Mouse (Mus musculus) liver, embryonic 12.5 days (tissue): ENCODE results near the gene Ptprh. TPM values are rescaled to one million over a fixed set of nuclear protein-coding genes. Genes with fewer than 3 reads are reported as not detected.
"Not testable (repeated sequence)": the region's sequence is repeated elsewhere in the genome, so short reads cannot be mapped to it uniquely, and the experiment has no call there.

Experiments used
- ATAC-seq: fragments of 200-750 bp; cut with Nextera tagmentation; 2 replicates; pipeline ENCODE4 v1.8.0; 2017; ENCODE audit warnings: moderate number of reproducible peaks, mild to moderate bottlenecking, moderate library complexity
- H3K27ac ChIP-seq: fragments of 300-500 bp; sonication (generic); 2 replicates; pipeline ENCODE4 v1.5.1; 2016; ENCODE audit warnings: mild to moderate bottlenecking
- H3K27me3 ChIP-seq: fragments of 300-500 bp; sonication (generic); replicated peaks from 2 replicates; pipeline ENCODE4 v1.6.1; 2016; ENCODE audit warnings: mild to moderate bottlenecking, moderate library complexity
- H3K36me3 ChIP-seq: fragments of 300-500 bp; sonication (generic); 2 replicates; pipeline ENCODE4 v1.6.1; 2016; ENCODE audit warnings: mild to moderate bottlenecking, moderate library complexity
- H3K4me1 ChIP-seq: fragments of 300-500 bp; sonication (generic); 2 replicates; pipeline ENCODE4 v1.6.1; 2016
- H3K4me2 ChIP-seq: fragments of 300-500 bp; sonication (generic); 2 replicates; pipeline ENCODE4 v1.6.1; 2016; ENCODE audit warnings: mild to moderate bottlenecking, moderate library complexity
- H3K4me3 ChIP-seq: fragments of 300-500 bp; sonication (generic); 2 replicates; pipeline ENCODE4 v1.5.1; 2016; ENCODE audit warnings: mild to moderate bottlenecking, moderate library complexity
- H3K9ac ChIP-seq: fragments of 300-500 bp; sonication (generic); 2 replicates; pipeline ENCODE4 v1.6.1; 2016; ENCODE audit warnings: mild to moderate bottlenecking, moderate library complexity
- H3K9me3 ChIP-seq: fragments of 300-500 bp; sonication (generic); replicated peaks from 2 replicates; pipeline ENCODE4 v1.6.1; 2016; ENCODE audit warnings: mild to moderate bottlenecking, moderate library complexity
- WGBS: fragments of 180-500 bp; shearing (Covaris S2); methylation state at CpG from one replicate; pipeline ENCODE4 v1.1.7; 2016; ENCODE audit not compliant: insufficient replicate concordance; 5-methylcytosine and 5-hydroxymethylcytosine counted together
- polyA plus RNA-seq: library from polyadenylated mRNA; unstranded; fragments of >200 nt; fragmentation: Nextera tagmentation; extraction: Ambion mirVana; gene quantifications from 2 replicates; pipeline ENCODE4 v1.2.1, GENCODE M21; 2016

The Ptprh gene
- polyA plus RNA-seq, 1 experiment from 2014 or later: not detected

- Histone ChIP-seq H3K27ac (no peak overlapping the region), H3K36me3 (no peaks in the 10 kb centered on the region), H3K4me3 (no peak overlapping the region), H3K9me3 (no peaks in the 10 kb centered on the region), H3K9ac (no peak overlapping the region), H3K4me1 (no peaks in the 10 kb centered on the region; the same call in 1 of the 2 replicates), H3K27me3 (peaks cover 16% of the 10 kb centered on the region), H3K4me2 (no peak overlapping the region)
- 53% methylated on average over 2 of the region's 2 CpGs for WGBS
- ATAC-seq: 0 out of 2 replicates have a peak, but pooled peaks have one; percentile 22
Observed at GRCm38 (mm10) chr7:4539019-4539418, 64.8 kb downstream of the Ptprh start.

- Histone ChIP-seq H3K4me2 (no peak overlapping the region), H3K9ac (no peak overlapping the region), H3K9me3 (no peaks in the 10 kb centered on the region), H3K36me3 (no peaks in the 10 kb centered on the region), H3K4me3 (no peak overlapping the region), H3K27me3 (peaks cover 18% of the 10 kb centered on the region), H3K27ac (no peak overlapping the region), H3K4me1 (no peaks in the 10 kb centered on the region; the same call in 1 of the 2 replicates)
- 35% methylated on average over 4 of the region's 4 CpGs for WGBS
- no peak for ATAC-seq
Observed at GRCm38 (mm10) chr7:4537181-4537580, 66.7 kb downstream of the Ptprh start.

GRCm38 (mm10) chr7:4536369-4536768 is 67.5 kb downstream of the Ptprh start:
- no peak for ATAC-seq
- H3K27me3 ChIP-seq: peaks cover 26% of the 10 kb centered on the region
- no peak overlapping the region for H3K4me3 ChIP-seq
- H3K9ac ChIP-seq: no peak overlapping the region
- H3K36me3 ChIP-seq: no peaks in the 10 kb centered on the region
- H3K9me3 ChIP-seq: no peaks in the 10 kb centered on the region
- 80% methylated on average over 4 of the region's 4 CpGs for WGBS
- no peak overlapping the region for H3K4me2 ChIP-seq
- no peaks in the 10 kb centered on the region for H3K4me1 ChIP-seq
- no peak overlapping the region for H3K27ac ChIP-seq

- Histone ChIP-seq H3K9ac (no peak within 1 kb of the TSS), H3K9me3 (no peaks in the 10 kb centered on the region), H3K4me2 (peak within 1 kb of the TSS; percentile 55), H3K27me3 (peaks cover 32% of the 10 kb centered on the region), H3K27ac (no peak within 1 kb of the TSS), H3K4me3 (peak within 1 kb of the TSS; percentile 28), H3K36me3 (no peaks in the 10 kb centered on the region), H3K4me1 (peaks cover 4% of the 10 kb centered on the region)
- ATAC-seq: peak; percentile 75
- 8% methylated on average over 28 of the region's 28 CpGs for WGBS
Observed at GRCm38 (mm10) chr7:4532005-4532729, 71.7 kb downstream of the Ptprh start, which contains the start of gene Dnaaf3. Dnaaf3 (minus strand) TSS chr7:4532453.

GRCm38 (mm10) chr7:4530166-4530565 is 73.7 kb downstream of the Ptprh start:
- H3K36me3 ChIP-seq, H3K4me3 ChIP-seq, H3K9me3 ChIP-seq, H3K4me2 ChIP-seq, H3K9ac ChIP-seq, ATAC-seq, H3K27ac ChIP-seq: not testable (repeated sequence)
- 48% methylated on average over 8 of the region's 8 CpGs for WGBS
- H3K4me1 ChIP-seq: peaks cover 19% of the 10 kb centered on the region
- H3K27me3 ChIP-seq: peaks cover 32% of the 10 kb centered on the region

- Histone ChIP-seq H3K4me2 (peak overlapping the region; percentile 69), H3K9me3 (no peaks in the 10 kb centered on the region), H3K9ac (no peak overlapping the region), H3K27me3 (peaks cover 21% of the 10 kb centered on the region), H3K4me3 (no peak overlapping the region), H3K27ac (no peak overlapping the region), H3K36me3 (no peaks in the 10 kb centered on the region), H3K4me1 (peaks cover 36% of the 10 kb centered on the region)
- WGBS: 54% methylated on average over 18 of the region's 18 CpGs
- no peak for ATAC-seq
Observed at GRCm38 (mm10) chr7:4527302-4527689, 76.5 kb downstream of the Ptprh start.

GRCm38 (mm10) chr7:4526341-4527301 is 77.2 kb downstream of the Ptprh start:
- Histone ChIP-seq H3K27ac (no peak overlapping the region; the same call in 1 of the 2 replicates), H3K4me3 (peak overlapping the region; percentile 47), H3K4me1 (peaks cover 43% of the 10 kb centered on the region), H3K27me3 (peaks cover 21% of the 10 kb centered on the region), H3K36me3 (no peaks in the 10 kb centered on the region), H3K9me3 (no peaks in the 10 kb centered on the region), H3K4me2 (peak overlapping the region; percentile 69), H3K9ac (peak overlapping the region; percentile 60)
- 18% methylated on average over 40 of the region's 40 CpGs for WGBS
- peak; percentile 85 for ATAC-seq

- H3K4me3 ChIP-seq, H3K9me3 ChIP-seq, H3K9ac ChIP-seq, H3K4me2 ChIP-seq, H3K27ac ChIP-seq, ATAC-seq, H3K36me3 ChIP-seq: not testable (repeated sequence)
- Histone ChIP-seq H3K27me3 (peaks cover 26% of the 10 kb centered on the region), H3K4me1 (peaks cover 53% of the 10 kb centered on the region)
- 61% methylated on average over 15 of the region's 15 CpGs for WGBS
Observed at GRCm38 (mm10) chr7:4524212-4524922, 79.5 kb downstream of the Ptprh start, which contains the start of gene Tnni3. Tnni3 (minus strand) TSS chr7:4524229.

GRCm38 (mm10) chr7:4523205-4524130 is 80.4 kb downstream of the Ptprh start:
- H3K4me1 ChIP-seq: peaks cover 55% of the 10 kb centered on the region
- peaks cover 26% of the 10 kb centered on the region for H3K27me3 ChIP-seq
- no peak overlapping the region for H3K4me3 ChIP-seq
- H3K36me3 ChIP-seq: no peaks in the 10 kb centered on the region
- no peak overlapping the region for H3K27ac ChIP-seq
- H3K9me3 ChIP-seq: no peaks in the 10 kb centered on the region
- ATAC-seq: no peak
- 72% methylated on average over 33 of the region's 33 CpGs for WGBS
- H3K9ac ChIP-seq: no peak overlapping the region
- H3K4me2 ChIP-seq: no peak overlapping the region

GRCm38 (mm10) chr7:4522292-4522691 is 81.5 kb downstream of the Ptprh start:
- H3K9me3 ChIP-seq: no peaks in the 10 kb centered on the region
- WGBS: 23% methylated on average over 6 of the region's 6 CpGs
- no peak overlapping the region for H3K4me2 ChIP-seq
- H3K27me3 ChIP-seq: peaks cover 26% of the 10 kb centered on the region
- no peak overlapping the region for H3K9ac ChIP-seq
- 0 out of 2 replicates have a peak, but pooled peaks have one; percentile 28 for ATAC-seq
- H3K36me3 ChIP-seq: no peaks in the 10 kb centered on the region
- no peak overlapping the region for H3K4me3 ChIP-seq
- peaks cover 55% of the 10 kb centered on the region for H3K4me1 ChIP-seq
- no peak overlapping the region for H3K27ac ChIP-seq
